Mouse (Mus musculus): ENCODE results near the gene Tspan11.

- TF ChIP-seq ZNF384 (IDR thresholded peaks at IDR 0.05; ENCODE audit: low read depth, low read length) (no peak), CHD2 (IDR thresholded peaks at IDR 0.05; ENCODE audit: low read depth, low read length) (no peak), HCFC1 (IDR thresholded peaks at IDR 0.05; ENCODE audit: borderline replicate concordance, insufficient read depth, low read length) (no peak), MAFK (IDR thresholded peaks at IDR 0.05; ENCODE audit: insufficient read depth, low read depth, low read length) (no peak), ZC3H11A (IDR thresholded peaks at IDR 0.05; ENCODE audit: borderline replicate concordance, low read depth, low read length) (no peak)
Observed at GRCm38 (mm10) chr6:127980381-127981045, 93.1 kb downstream of the Tspan11 start.

All from ES-E14 (cell line).